Mouse (Mus musculus): ENCODE data around the gene Slc29a1. TPM values are rescaled to one million over a fixed set of nuclear protein-coding genes. Genes with fewer than 3 reads are reported as not detected.

Slc29a1 gene
- polyA plus RNA-seq, 1 experiment from 2014 or later, result 75.0 TPM

- DNase-seq (ENCODE audit: low spot score), result no peak
- Histone ChIP-seq H3K4me1 (peaks cover 33% of the 10 kb centered on the region), H3K27me3 (ENCODE audit: insufficient read depth, poor library complexity, severe bottlenecking) (peaks cover 54% of the 10 kb centered on the region), H3K27ac (no peak overlapping the region), H3K9me3 (no peaks in the 10 kb centered on the region), H3K36me3 (0 out of 2 replicates have a peak, but pooled peaks cover 7% of the 10 kb centered on the region), H3K4me3 (no peak overlapping the region)
- 60% methylated on average over 16 of the region's 16 CpGs for WGBS
Measured at GRCm38 (mm10) chr17:45557998-45558862, 41.2 kb downstream of the Slc29a1 start.

- Histone ChIP-seq H3K36me3 (0 out of 2 replicates have a peak, but pooled peaks cover 7% of the 10 kb centered on the region), H3K4me3 (peak overlapping the region; percentile 22; the same call in 1 of the 2 replicates), H3K4me1 (peaks cover 33% of the 10 kb centered on the region), H3K27me3 (ENCODE audit: insufficient read depth, poor library complexity, severe bottlenecking) (peaks cover 61% of the 10 kb centered on the region), H3K9me3 (no peaks in the 10 kb centered on the region), H3K27ac (no peak overlapping the region; the same call in 1 of the 2 replicates)
- WGBS, result 59% methylated on average over 6 of the region's 7 CpGs
- no peak for DNase-seq (ENCODE audit: low spot score)
Measured at GRCm38 (mm10) chr17:45557246-45557824, 42.1 kb downstream of the Slc29a1 start.

GRCm38 (mm10) chr17:45556514-45557245 is 42.7 kb downstream of the Slc29a1 start:
- Histone ChIP-seq H3K9me3 (no peaks in the 10 kb centered on the region), H3K4me3 (peak overlapping the region; percentile 76), H3K4me1 (peaks cover 36% of the 10 kb centered on the region), H3K36me3 (0 out of 2 replicates have a peak, but pooled peaks cover 7% of the 10 kb centered on the region), H3K27ac (no peak overlapping the region; the same call in 1 of the 2 replicates), H3K27me3 (ENCODE audit: insufficient read depth, poor library complexity, severe bottlenecking) (peaks cover 63% of the 10 kb centered on the region)
- WGBS, result 62% methylated on average over 3 of the region's 3 CpGs
- DNase-seq (ENCODE audit: low spot score), result no peak

GRCm38 (mm10) chr17:45556107-45556489 is 43.3 kb downstream of the Slc29a1 start:
- Histone ChIP-seq H3K36me3 (0 out of 2 replicates have a peak, but pooled peaks cover 7% of the 10 kb centered on the region), H3K27me3 (ENCODE audit: insufficient read depth, poor library complexity, severe bottlenecking) (peaks cover 68% of the 10 kb centered on the region), H3K9me3 (no peaks in the 10 kb centered on the region), H3K4me1 (peaks cover 36% of the 10 kb centered on the region), H3K4me3 (peak overlapping the region; percentile 76), H3K27ac (peak overlapping the region; percentile 75)
- DNase-seq (ENCODE audit: low spot score), result no peak
- WGBS, result 2% methylated on average over 14 of the region's 14 CpGs

- peaks cover 73% of the 10 kb centered on the region for H3K27me3 ChIP-seq (ENCODE audit: insufficient read depth, poor library complexity, severe bottlenecking)
- WGBS, result under 1% methylated on average over 45 of the region's 45 CpGs
- peaks cover 36% of the 10 kb centered on the region for H3K4me1 ChIP-seq
- no peaks in the 10 kb centered on the region for H3K9me3 ChIP-seq
- peak within 1 kb of the TSS; percentile 76 for H3K4me3 ChIP-seq
- peak within 1 kb of the TSS; percentile 75 for H3K27ac ChIP-seq
- DNase-seq (ENCODE audit: low spot score), result peak; percentile 97
- 0 out of 2 replicates have a peak, but pooled peaks cover 7% of the 10 kb centered on the region for H3K36me3 ChIP-seq
Measured at GRCm38 (mm10) chr17:45555452-45556106, 43.8 kb downstream of the Slc29a1 start, which contains the start of gene Nfkbie. TSS of gene Nfkbie (plus strand) at chr17:45555703.

GRCm38 (mm10) chr17:45554420-45554819 is 45.0 kb downstream of the Slc29a1 start:
- Histone ChIP-seq H3K4me1 (peaks cover 47% of the 10 kb centered on the region), H3K27me3 (ENCODE audit: insufficient read depth, poor library complexity, severe bottlenecking) (peaks cover 78% of the 10 kb centered on the region)

GRCm38 (mm10) chr17:45553065-45553464 is 46.3 kb downstream of the Slc29a1 start:
- H3K9me3 ChIP-seq, result no peaks in the 10 kb centered on the region
- no peak overlapping the region for H3K4me3 ChIP-seq
- WGBS, result 81% methylated on average over 3 of the region's 3 CpGs
- H3K27ac ChIP-seq, result no peak overlapping the region
- peaks cover 46% of the 10 kb centered on the region for H3K4me1 ChIP-seq
- H3K36me3 ChIP-seq, result no peaks in the 10 kb centered on the region
- H3K27me3 ChIP-seq (ENCODE audit: insufficient read depth, poor library complexity, severe bottlenecking), result peaks cover 79% of the 10 kb centered on the region
- DNase-seq (ENCODE audit: low spot score), result no peak

More at GRCm38 (mm10) chr17:45554420-45554819, 45.0 kb downstream of the Slc29a1 start:
- no peak overlapping the region for H3K27ac ChIP-seq
- WGBS, result 33% methylated on average over 1 of the region's 1 CpGs
- no peak for DNase-seq (ENCODE audit: low spot score)
- 0 out of 2 replicates have a peak, but pooled peaks cover 7% of the 10 kb centered on the region for H3K36me3 ChIP-seq
- no peak overlapping the region for H3K4me3 ChIP-seq
- H3K9me3 ChIP-seq, result no peaks in the 10 kb centered on the region

GRCm38 (mm10) chr17:45551816-45552451 is 47.5 kb downstream of the Slc29a1 start:
- H3K4me3 ChIP-seq, result no peak overlapping the region
- H3K9me3 ChIP-seq, result no peaks in the 10 kb centered on the region
- no peak overlapping the region for H3K27ac ChIP-seq
- H3K27me3 ChIP-seq (ENCODE audit: insufficient read depth, poor library complexity, severe bottlenecking), result peaks cover 79% of the 10 kb centered on the region
- 4% methylated on average over 8 of the region's 8 CpGs for WGBS
- peaks cover 35% of the 10 kb centered on the region for H3K4me1 ChIP-seq
- H3K36me3 ChIP-seq, result 0 out of 2 replicates have a peak, but pooled peaks cover 1% of the 10 kb centered on the region
- DNase-seq (ENCODE audit: low spot score), result peak; percentile 88

GRCm38 (mm10) chr17:45551249-45551796 is 48.1 kb downstream of the Slc29a1 start:
- no peak for DNase-seq (ENCODE audit: low spot score)
- Histone ChIP-seq H3K27me3 (ENCODE audit: insufficient read depth, poor library complexity, severe bottlenecking) (peaks cover 79% of the 10 kb centered on the region), H3K4me3 (no peak overlapping the region), H3K27ac (no peak overlapping the region), H3K4me1 (peaks cover 29% of the 10 kb centered on the region), H3K36me3 (0 out of 2 replicates have a peak, but pooled peaks cover 2% of the 10 kb centered on the region), H3K9me3 (no peaks in the 10 kb centered on the region)
- 63% methylated on average over 7 of the region's 7 CpGs for WGBS

GRCm38 (mm10) chr17:45550253-45550652 is 49.2 kb downstream of the Slc29a1 start:
- Histone ChIP-seq H3K4me1 (peaks cover 30% of the 10 kb centered on the region), H3K9me3 (no peaks in the 10 kb centered on the region), H3K27ac (peak overlapping the region; percentile 91; the same call in 1 of the 2 replicates), H3K36me3 (0 out of 2 replicates have a peak, but pooled peaks cover 2% of the 10 kb centered on the region), H3K4me3 (peak overlapping the region; percentile 86), H3K27me3 (ENCODE audit: insufficient read depth, poor library complexity, severe bottlenecking) (peaks cover 82% of the 10 kb centered on the region)
- WGBS, result 31% methylated on average over 5 of the region's 5 CpGs
- DNase-seq (ENCODE audit: low spot score), result no peak

GRCm38 (mm10) chr17:45549617-45550181 is 49.7 kb downstream of the Slc29a1 start, which contains the start of gene Tmem151b:
TSS of gene Tmem151b (minus strand) at chr17:45549677.
- 0 out of 2 replicates have a peak, but pooled peaks cover 2% of the 10 kb centered on the region for H3K36me3 ChIP-seq
- peaks cover 88% of the 10 kb centered on the region for H3K27me3 ChIP-seq (ENCODE audit: insufficient read depth, poor library complexity, severe bottlenecking)
- peaks cover 35% of the 10 kb centered on the region for H3K4me1 ChIP-seq
- WGBS, result under 1% methylated on average over 23 of the region's 29 CpGs
- H3K4me3 ChIP-seq, result peak within 1 kb of the TSS; percentile 86
- H3K9me3 ChIP-seq, result no peaks in the 10 kb centered on the region
- peak within 1 kb of the TSS; percentile 91 for H3K27ac ChIP-seq
- DNase-seq (ENCODE audit: low spot score), result no peak
